In the genomic region with DNA sequence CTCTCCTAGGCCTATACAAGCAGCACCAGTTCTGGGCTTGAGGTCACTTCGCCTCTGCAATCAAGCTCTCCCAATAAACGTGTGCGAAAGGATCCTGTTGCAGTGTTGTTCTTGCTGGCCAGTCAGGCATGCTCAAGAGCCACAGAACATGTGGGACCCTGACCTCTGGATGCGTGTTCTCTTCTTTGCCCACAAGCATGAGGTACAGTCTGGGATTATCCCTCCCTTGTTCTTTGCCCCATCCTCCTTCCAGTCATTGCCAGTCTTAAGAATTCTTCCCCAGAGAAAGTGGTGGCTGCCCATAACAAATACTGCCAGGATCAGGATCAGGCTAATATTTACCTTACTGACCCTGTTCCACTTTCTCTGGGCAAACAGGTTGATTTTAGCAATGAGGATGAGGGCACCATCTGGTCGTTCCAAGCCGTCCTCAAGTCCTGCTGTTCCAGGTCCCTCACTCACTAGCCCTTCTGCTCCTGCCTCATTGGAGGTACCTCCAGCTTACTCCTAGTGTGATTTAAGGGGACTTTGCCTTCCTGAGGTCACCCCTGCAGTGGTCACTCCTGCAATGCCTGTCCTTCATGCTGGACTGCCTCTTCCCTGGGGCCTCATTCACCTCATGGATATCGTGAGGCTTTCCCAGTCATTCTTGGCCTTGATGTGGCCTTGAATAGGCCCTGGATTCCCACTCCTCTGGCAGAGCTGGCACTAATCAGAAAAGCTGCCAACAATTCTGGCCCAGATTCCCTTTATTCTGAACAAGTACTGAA, we compare ENCODE assay signal across 12 mouse cellular contexts. TPM values are rescaled to one million over a fixed set of nuclear protein-coding genes. Genes with fewer than 3 reads are reported as not detected.
A peak's percentile ranks its signal among the peaks of the same experiment; 100 is the strongest.
DNase-seq lines count a peak whose midpoint lies in the region; ATAC-seq and TF ChIP-seq lines count a peak whose summit lies in the region.
"Had no signal": no experiment of that assay in that cellular context is flagged by ENCODE, and none has a peak within 500 bp of the region (broad histone marks: within the 10 kb centered on the region; RNA-seq: fewer than 3 reads in every experiment).

No protein-coding gene starts in this region.

- DNase-seq in ovary, postnatal 36 days (ENCODE audit: low spot score) = peak; percentile 11
- no peak for DNase-seq in ovary, postnatal 10 days (ENCODE audit: low spot score)
- DNase-seq in cerebellum, postnatal 14 days = peak; percentile 51 to 65
- DNase-seq in kidney, postnatal 25 days = peak; percentile 26 to 69
- no peak for DNase-seq in hindbrain, postnatal 0 days (ENCODE audit: low spot score)
- DNase-seq: heart, adult 18-20 months; heart, postnatal 14 days; thymus, adult 18-20 months had no signal

- H3K9me3 ChIP-seq in hindbrain, postnatal 0 days (ENCODE audit: low read length) = no peaks in the 10 kb centered on the region
- H3K9me3 ChIP-seq in forebrain, embryonic 16.5 days (ENCODE audit: control insufficient read depth, low read length) = no peaks in the 10 kb centered on the region
- no peaks in the 10 kb centered on the region for H3K9me3 ChIP-seq in midbrain, embryonic 15.5 days

- H3K27me3 ChIP-seq in hindbrain, postnatal 0 days (ENCODE audit: insufficient read depth, low read length) = no peaks in the 10 kb centered on the region
- no peaks in the 10 kb centered on the region for H3K27me3 ChIP-seq in forebrain, embryonic 16.5 days (replicated peaks; ENCODE audit: control insufficient read depth, insufficient read depth, low read length)
- no peaks in the 10 kb centered on the region for H3K27me3 ChIP-seq in midbrain, embryonic 15.5 days (replicated peaks)

- no peak for TF ChIP-seq CTCF in bone marrow macrophage, adult 2 months (IDR thresholded peaks at IDR 0.05; ENCODE audit: low read depth, low read length)
- no peak for TF ChIP-seq CTCF in hindbrain, postnatal 0 days (IDR thresholded peaks at IDR 0.05; ENCODE audit: low read depth)

- H3K4me3 ChIP-seq in bone marrow macrophage, adult 2 months (ENCODE audit: insufficient read depth, low read length) = no peak overlapping the region
- no peak overlapping the region for H3K4me3 ChIP-seq in hindbrain, postnatal 0 days (ENCODE audit: low read length)
- no peak overlapping the region for H3K4me3 ChIP-seq in forebrain, embryonic 16.5 days (replicated peaks; ENCODE audit: low read length)
- H3K4me3 ChIP-seq in midbrain, embryonic 15.5 days = no peak overlapping the region

- H3K4me1 ChIP-seq in bone marrow macrophage, adult 2 months (ENCODE audit: control insufficient read depth, insufficient read depth, low read length) = peaks cover 20% of the 10 kb centered on the region
- no peaks in the 10 kb centered on the region for H3K4me1 ChIP-seq in hindbrain, postnatal 0 days (ENCODE audit: insufficient read depth, low read length)
- H3K4me1 ChIP-seq in forebrain, embryonic 16.5 days (replicated peaks; ENCODE audit: control insufficient read depth, insufficient read depth, low read length) = no peaks in the 10 kb centered on the region
- H3K4me1 ChIP-seq in midbrain, embryonic 15.5 days = no peaks in the 10 kb centered on the region

- WGBS in hindbrain, postnatal 0 days = 81% methylated on average over 7 of the region's 7 CpGs
- WGBS in forebrain, embryonic 16.5 days = 91% methylated on average over 7 of the region's 7 CpGs
- 89% methylated on average over 7 of the region's 7 CpGs for WGBS in midbrain, embryonic 15.5 days

- no peak overlapping the region for H3K4me2 ChIP-seq in hindbrain, postnatal 0 days (ENCODE audit: low read depth, low read length)
- no peak overlapping the region for H3K4me2 ChIP-seq in forebrain, embryonic 16.5 days (ENCODE audit: low read length)
- H3K4me2 ChIP-seq in midbrain, embryonic 15.5 days = no peak overlapping the region
- H3K4me2 ChIP-seq: liver, embryonic 11.5 days had no signal

- no peak for ATAC-seq in hindbrain, postnatal 0 days
- no peak for ATAC-seq in forebrain, embryonic 16.5 days
- ATAC-seq in midbrain, embryonic 15.5 days (replicated peaks) = no peak

- H3K27ac ChIP-seq in bone marrow macrophage, adult 2 months (ENCODE audit: insufficient read depth, low read depth, low read length) = peak overlapping the region; percentile 49
- no peak overlapping the region for H3K27ac ChIP-seq in hindbrain, postnatal 0 days
- no peak overlapping the region for H3K27ac ChIP-seq in forebrain, embryonic 16.5 days (ENCODE audit: low read length)
- H3K27ac ChIP-seq in midbrain, embryonic 15.5 days = no peak overlapping the region

- no peak for TF ChIP-seq POLR2A in bone marrow macrophage, adult 2 months (IDR thresholded peaks at IDR 0.05; ENCODE audit: borderline replicate concordance, low read depth, low read length)

- H3K36me3 ChIP-seq in hindbrain, postnatal 0 days (ENCODE audit: insufficient read depth, low read length) = no peaks in the 10 kb centered on the region
- no peaks in the 10 kb centered on the region for H3K36me3 ChIP-seq in forebrain, embryonic 16.5 days (ENCODE audit: control insufficient read depth, insufficient read depth)
- H3K36me3 ChIP-seq in midbrain, embryonic 15.5 days (replicated peaks) = no peaks in the 10 kb centered on the region

- no peak overlapping the region for H3K9ac ChIP-seq in hindbrain, postnatal 0 days (replicated peaks; ENCODE audit: low read length)
- no peak overlapping the region for H3K9ac ChIP-seq in forebrain, embryonic 16.5 days (replicated peaks; ENCODE audit: low read depth, low read length)
- no peak overlapping the region for H3K9ac ChIP-seq in midbrain, embryonic 15.5 days

RNA-seq across cellular contexts. Expression of gene Numb, which starts 36.0 kb away (rescaled TPM):
- 33.0 and 42.4 TPM in 2 replicates for polyA plus RNA-seq in bone marrow macrophage, adult 2 months (2012; ENCODE audit: insufficient read depth, insufficient read length, missing spikeins)
- total RNA-seq in hindbrain, postnatal 0 days (2014; rRNA removed) = 16.7 and 17.7 TPM in 2 replicates
- 10.7 and 12.1 TPM in 2 replicates for polyA plus RNA-seq in hindbrain, postnatal 0 days (2015; fragmentation: Nextera tagmentation; extraction: Ambion mirVana)
- polyA plus RNA-seq in forebrain, embryonic 16.5 days (2015; fragmentation: Nextera tagmentation; extraction: Ambion mirVana) = 16.3 and 19.2 TPM in 2 replicates
- 16.0 and 17.5 TPM in 2 replicates for polyA plus RNA-seq in midbrain, embryonic 15.5 days (2015; fragmentation: Nextera tagmentation; extraction: Ambion mirVana)

Comparison
In these comparisons a context has a peak if more than half of its experiments do, and no peak if none do; other contexts are left out.
1. DNase-seq: peak in ovary, postnatal 36 days (single experiment), cerebellum, postnatal 14 days (2 of 2) and kidney, postnatal 25 days (2 of 2); none in ovary, postnatal 10 days (single experiment) and hindbrain, postnatal 0 days (single experiment).